Mouse (Mus musculus) small intestine, adult 2 months (tissue): ENCODE measurements at regions not wholly inside any gene's neighbourhood (a gene's known extent, or its start where the extent isn't known, plus 50 kb on each side); places are given as distances from the start of the nearest gene placed in this dataset.

ENCODE experiments used
- H3K27ac ChIP-seq: fragments of 200-500 bp; 2 replicates; pipeline ENCODE4 v1.5.1; 2012; ENCODE audit warnings: low read depth, low read length, control low read depth, inconsistent platforms; ENCODE audit not compliant: insufficient read depth
- H3K27me3 ChIP-seq: fragments of 200-500 bp; 2 replicates; pipeline ENCODE4 v1.6.1; 2012; ENCODE audit warnings: mild to moderate bottlenecking, moderate library complexity, low read length, inconsistent platforms; ENCODE audit not compliant: control insufficient read depth, insufficient read depth
- H3K36me3 ChIP-seq: fragments of 200-500 bp; 2 replicates; pipeline ENCODE4 v1.6.1; 2012; ENCODE audit warnings: mild to moderate bottlenecking, low read length, control low read depth, inconsistent platforms; ENCODE audit not compliant: control insufficient read depth, insufficient read depth
- H3K4me1 ChIP-seq: fragments of 200-500 bp; 2 replicates; pipeline ENCODE4 v1.6.1; 2012; ENCODE audit warnings: low read length, inconsistent platforms, mixed read lengths; ENCODE audit not compliant: control insufficient read depth, insufficient read depth, insufficient read length
- H3K4me3 ChIP-seq: fragments of 200-500 bp; 2 replicates; pipeline ENCODE4 v1.5.1; 2012; ENCODE audit warnings: low read depth, mild to moderate bottlenecking, control low read depth, inconsistent platforms, low read length, moderate library complexity
- CTCF ChIP-seq: fragments of 200-500 bp; IDR thresholded peaks from 2 replicates; pipeline ENCODE4 v1.5.1; 2012; ENCODE audit warnings: low read depth, mild to moderate bottlenecking, control low read depth, inconsistent platforms, low read length, moderate library complexity, mixed read lengths; ENCODE audit not compliant: insufficient replicate concordance, insufficient read length; ENCODE audit errors: extremely low read depth
- POLR2A ChIP-seq: fragments of 200-500 bp; IDR thresholded peaks from 2 replicates; pipeline ENCODE4 v1.6.1; 2012; ENCODE audit warnings: low read depth, mild to moderate bottlenecking, control low read depth, inconsistent platforms, low read length, moderate library complexity
- WGBS: fragments of 180-500 bp; shearing (Covaris S2); methylation state at CpG from one replicate; pipeline ENCODE4 v1.1.7; 2018; 5-methylcytosine and 5-hydroxymethylcytosine counted together

DNA sequence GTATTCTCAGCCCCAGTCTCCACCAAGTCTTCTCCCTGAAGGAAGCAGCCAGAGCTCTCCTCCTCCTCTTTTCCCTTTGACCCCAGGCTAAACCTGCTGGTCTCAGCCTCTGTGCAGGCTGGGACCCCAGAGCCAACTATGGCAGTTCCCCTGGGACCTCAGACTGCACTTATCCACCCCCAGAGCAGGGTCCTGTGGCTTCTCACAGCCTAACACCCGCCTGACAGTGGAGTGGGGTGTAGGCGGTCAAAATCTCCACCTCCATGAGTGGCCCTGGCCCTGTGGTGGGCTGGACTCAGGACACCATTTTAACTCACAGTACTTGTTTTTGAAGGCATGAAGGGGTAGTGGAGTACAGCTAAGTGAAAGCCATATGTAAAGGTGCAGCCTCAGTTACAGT, 222.1 kb downstream of the Serpinb8 start:
- H3K27me3 ChIP-seq, result no peaks in the 10 kb centered on the region
- H3K27ac ChIP-seq, result no peak overlapping the region
- no peaks in the 10 kb centered on the region for H3K4me1 ChIP-seq
- 82% methylated on average over 2 of the region's 2 CpGs for WGBS
- no peaks in the 10 kb centered on the region for H3K36me3 ChIP-seq
- TF ChIP-seq CTCF (no peak), POLR2A (no peak)
- H3K4me3 ChIP-seq, result no peak overlapping the region

DNA sequence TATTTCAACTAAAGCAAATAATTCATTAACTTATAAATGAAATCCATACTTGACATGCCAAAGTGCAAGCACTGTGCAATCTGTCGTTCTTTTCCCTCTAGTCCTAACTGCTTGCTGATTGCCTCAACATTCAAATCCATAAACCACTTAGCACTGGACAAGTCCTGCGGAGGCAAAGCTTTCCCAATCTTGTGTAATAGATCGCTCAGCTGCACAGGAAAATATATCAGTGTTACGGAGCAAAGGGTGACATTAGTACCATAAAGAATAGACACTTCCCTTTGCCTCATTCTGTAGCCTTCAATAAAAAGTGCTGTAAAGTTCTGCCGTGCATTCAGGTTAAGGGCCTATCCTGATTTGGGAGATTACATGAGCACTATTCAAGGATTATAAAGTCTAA, 248.1 kb downstream of the Serpinb8 start:
- Histone ChIP-seq H3K4me3 (no peak overlapping the region), H3K27me3 (no peaks in the 10 kb centered on the region), H3K4me1 (no peaks in the 10 kb centered on the region), H3K27ac (no peak overlapping the region), H3K36me3 (no peaks in the 10 kb centered on the region)
- TF ChIP-seq CTCF (no peak), POLR2A (no peak)
- WGBS, result 23% methylated on average over 5 of the region's 5 CpGs

DNA sequence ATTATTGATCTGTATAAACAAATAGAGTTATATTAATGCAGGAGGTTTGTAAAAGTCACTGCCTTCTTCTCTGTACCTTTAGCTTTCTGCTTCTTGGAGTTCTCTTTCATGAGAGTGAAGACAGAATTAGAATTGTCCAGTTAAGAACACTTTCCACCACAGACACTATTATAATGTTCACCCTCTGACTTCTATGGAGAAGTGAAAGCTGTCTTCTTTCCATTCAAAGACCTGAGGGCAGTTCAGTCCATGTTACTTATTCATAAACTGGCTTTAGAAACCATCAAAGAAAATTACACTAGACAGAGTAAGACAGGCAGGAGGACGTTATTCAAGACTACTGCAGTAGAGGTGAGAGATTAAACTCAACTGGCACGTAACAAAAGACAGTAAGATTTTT, 262.6 kb downstream of the Serpinb8 start:
- H3K4me3 ChIP-seq, result no peak overlapping the region
- no peak for TF ChIP-seq CTCF
- TF ChIP-seq POLR2A, result no peak
- WGBS, result 64% methylated on average over 2 of the region's 2 CpGs
- H3K27ac ChIP-seq, result no peak overlapping the region
- H3K4me1 ChIP-seq, result no peaks in the 10 kb centered on the region
- H3K27me3 ChIP-seq, result no peaks in the 10 kb centered on the region
- no peaks in the 10 kb centered on the region for H3K36me3 ChIP-seq

DNA sequence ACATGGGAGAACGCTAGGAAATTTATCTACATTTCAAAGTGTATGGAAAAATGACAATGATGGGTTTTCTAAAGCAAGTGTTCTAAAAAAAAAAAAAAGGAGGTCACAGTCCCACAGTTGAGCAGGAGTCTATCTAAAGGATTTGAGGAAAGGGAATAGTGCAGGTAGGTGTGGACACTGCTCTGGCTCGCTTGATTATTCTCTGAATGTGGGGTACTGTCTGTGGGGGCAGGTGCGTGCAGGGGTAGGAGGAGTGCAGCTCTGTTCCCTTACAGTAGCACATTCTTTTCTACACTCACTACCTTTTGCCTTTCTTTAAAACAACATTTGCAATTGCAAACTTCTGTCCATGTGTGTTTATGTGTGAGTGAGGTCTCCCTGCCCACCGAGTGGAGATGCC, 263.2 kb downstream of the Serpinb8 start:
- 81% methylated on average over 4 of the region's 4 CpGs for WGBS
- Histone ChIP-seq H3K27ac (no peak overlapping the region), H3K36me3 (no peaks in the 10 kb centered on the region), H3K4me3 (no peak overlapping the region), H3K27me3 (no peaks in the 10 kb centered on the region), H3K4me1 (no peaks in the 10 kb centered on the region)
- no peak for TF ChIP-seq POLR2A
- no peak for TF ChIP-seq CTCF

DNA sequence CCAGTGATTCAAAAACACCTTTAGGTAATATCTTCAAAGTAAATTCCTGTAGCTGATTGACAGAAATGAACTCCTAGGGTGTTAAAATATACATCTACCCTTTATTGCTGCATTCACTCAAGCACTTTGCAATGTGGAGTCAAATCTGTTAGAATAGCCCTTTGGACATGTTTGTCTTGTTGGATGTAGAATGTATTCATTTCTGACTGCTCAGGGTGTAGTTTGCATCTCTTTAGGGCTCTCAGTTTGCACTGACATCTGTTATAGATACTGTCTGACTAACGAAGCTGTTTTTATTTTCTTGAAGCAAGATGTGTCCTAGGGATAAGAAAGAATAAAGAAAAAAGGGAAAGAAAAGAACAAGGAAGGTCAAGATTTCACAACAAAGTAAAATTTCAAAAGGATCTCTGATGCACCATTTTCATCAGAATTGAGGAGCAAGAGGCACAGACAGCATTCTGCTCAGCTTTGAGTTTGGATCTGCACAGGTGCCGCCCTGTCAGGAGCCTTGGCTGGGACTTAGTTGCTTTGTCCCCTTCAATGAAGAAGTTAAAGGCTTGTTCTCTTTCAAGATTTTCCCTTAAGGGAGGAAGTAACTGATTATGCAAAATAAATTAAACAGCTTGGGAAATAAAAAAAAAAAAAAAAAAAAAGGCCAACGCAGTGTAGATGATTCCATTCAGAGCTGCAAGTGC, 308.1 kb downstream of the Serpinb8 start:
- H3K4me1 ChIP-seq, result no peaks in the 10 kb centered on the region
- no peak for TF ChIP-seq CTCF
- no peak overlapping the region for H3K27ac ChIP-seq
- WGBS, result 63% methylated on average over 3 of the region's 3 CpGs
- no peak overlapping the region for H3K4me3 ChIP-seq
- H3K36me3 ChIP-seq, result no peaks in the 10 kb centered on the region
- no peaks in the 10 kb centered on the region for H3K27me3 ChIP-seq

DNA sequence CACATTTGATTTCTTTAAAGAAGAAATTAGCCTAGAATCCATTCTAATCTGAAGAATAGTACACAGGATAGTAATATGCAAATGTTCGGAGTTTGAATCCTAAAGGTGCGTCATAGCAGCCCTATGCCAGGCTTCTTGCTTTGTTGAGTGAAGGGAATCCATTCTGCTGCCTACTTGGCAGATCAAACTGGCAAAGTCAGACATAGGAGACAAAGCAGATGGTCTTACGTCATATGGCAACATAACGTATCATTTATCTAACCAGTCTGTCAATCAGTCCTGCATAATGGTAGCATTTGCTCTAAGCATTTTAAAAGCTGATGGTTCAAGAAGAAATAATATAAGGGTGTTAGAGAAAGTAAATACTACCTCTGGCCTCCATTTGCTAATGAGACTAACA, 309.5 kb downstream of the Serpinb8 start:
- no peak for TF ChIP-seq CTCF
- no peaks in the 10 kb centered on the region for H3K4me1 ChIP-seq

DNA sequence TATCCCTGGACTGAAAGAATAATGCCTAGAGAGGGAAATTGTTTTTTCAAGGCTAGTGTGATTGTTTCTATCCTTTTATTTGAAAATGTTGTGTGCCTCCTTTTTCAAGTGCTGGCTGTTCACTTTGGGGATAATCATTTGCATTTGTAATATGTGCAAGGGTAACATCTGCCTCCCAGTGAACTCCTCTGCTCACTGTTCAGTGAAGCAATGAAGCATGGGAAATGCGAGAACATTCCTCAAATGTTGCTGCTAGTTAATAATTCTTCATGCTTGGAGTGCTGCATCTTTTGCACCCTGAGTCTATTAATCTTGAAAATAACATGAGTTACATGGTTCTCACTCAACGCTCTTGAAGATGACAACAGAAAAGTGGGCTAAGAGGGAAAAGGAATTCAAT, 310.6 kb downstream of the Serpinb8 start:
- TF ChIP-seq CTCF (no peak), POLR2A (no peak)
- no peaks in the 10 kb centered on the region for H3K4me1 ChIP-seq
- H3K27me3 ChIP-seq, result no peaks in the 10 kb centered on the region
- no peaks in the 10 kb centered on the region for H3K36me3 ChIP-seq
- no peak overlapping the region for H3K27ac ChIP-seq
- 61% methylated on average over 2 of the region's 2 CpGs for WGBS
- H3K4me3 ChIP-seq, result no peak overlapping the region

More for the DNA sequence above, 309.5 kb downstream of the Serpinb8 start:
- WGBS, result 90% methylated on average over 4 of the region's 4 CpGs
- Histone ChIP-seq H3K27ac (no peak overlapping the region), H3K27me3 (no peaks in the 10 kb centered on the region), H3K4me3 (no peak overlapping the region), H3K36me3 (no peaks in the 10 kb centered on the region)
